Mouse (Mus musculus) right cerebral cortex, postnatal 4 days (tissue): ENCODE measurements around the gene Mboat7.

ENCODE experiments used
- DNase-seq: peaks from one replicate; pipeline ENCODE4 v3.0.0-alpha.2; 2022

Mboat7 gene

GRCm38 (mm10) chr7:3643412-3643811 is 49.9 kb downstream of the Mboat7 start:
- no peak for DNase-seq

GRCm38 (mm10) chr7:3630478-3630815 is 62.9 kb downstream of the Mboat7 start:
- DNase-seq = no peak

GRCm38 (mm10) chr7:3629543-3630477 is 63.5 kb downstream of the Mboat7 start, which contains the start of the genes Tfpt and Prpf31:
Gene Tfpt, minus strand, starts transcription at chr7:3629929.
Gene Prpf31, plus strand, starts transcription at chr7:3629985.
- DNase-seq = peak; percentile 81

- DNase-seq = no peak
These were observed 64.3 kb downstream of the Mboat7 start for GRCm38 (mm10) chr7:3629030-3629429.
